Mouse (Mus musculus) lung, postnatal 0 days (tissue): ENCODE results near the gene Olfr323.

Experiments
- CTCF ChIP-seq: IDR thresholded peaks from 2 replicates; pipeline ENCODE4 v1.5.1; 2016; ENCODE audit warnings: antibody characterized with exemption, mild to moderate bottlenecking
- EP300 ChIP-seq: IDR thresholded peaks from 2 replicates; pipeline ENCODE4 v1.6.1; 2016; ENCODE audit warnings: antibody characterized with exemption, mild to moderate bottlenecking, control low read depth

GRCm38 (mm10) chr11:58655151-58655550, 24.9 kb upstream of the Olfr323 start:
- TF ChIP-seq CTCF (no peak), EP300 (no peak)
